Mouse (Mus musculus): ENCODE measurements at regions not wholly inside any gene's neighbourhood (a gene's known extent, or its start where the extent isn't known, plus 50 kb on each side); places are given as distances from the start of the nearest gene placed in this dataset.

DNA sequence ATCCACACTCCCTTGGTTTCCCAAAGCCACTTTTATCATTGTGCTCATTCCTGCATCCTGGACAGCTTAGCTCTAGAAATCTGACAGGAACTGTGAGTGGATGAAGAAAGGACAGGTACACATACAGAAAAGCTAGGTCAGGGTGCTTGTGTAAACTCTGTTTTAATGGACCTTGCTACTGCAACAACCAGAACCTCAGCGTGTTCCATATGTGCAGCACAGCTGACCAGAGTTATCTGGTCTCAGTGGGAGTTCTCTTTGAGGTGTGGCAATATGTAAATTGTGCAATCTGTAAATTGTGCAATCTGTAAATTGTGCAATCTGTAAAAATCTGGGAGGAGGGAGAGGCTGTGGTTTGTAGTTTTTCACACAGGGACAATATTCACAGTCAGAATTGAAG lies 282.4 kb upstream of the Ptprd start:
- DNase-seq (ENCODE audit: low spot score in 2 of 2): no peak

DNA sequence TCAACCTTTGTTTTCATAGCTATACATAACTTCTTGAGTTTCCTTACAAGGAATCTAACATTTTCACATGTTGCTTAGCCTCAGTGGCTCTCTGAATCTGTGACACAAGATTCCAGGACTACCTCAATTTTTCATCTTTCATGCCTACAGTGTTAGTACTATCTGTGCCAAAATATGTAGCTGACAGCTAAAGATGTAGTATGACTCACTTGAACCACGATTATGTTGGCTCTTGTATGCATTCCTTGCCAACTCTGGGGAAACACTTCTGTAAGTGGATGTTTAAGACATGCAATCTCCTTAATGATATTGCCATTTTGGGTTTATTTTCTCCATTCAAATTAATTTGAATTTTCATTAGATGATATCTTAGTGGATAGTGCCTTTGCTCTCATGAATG lies 254.8 kb upstream of the Ptprd start:
- no peak for DNase-seq (ENCODE audit: low spot score in 2 of 2)

DNA sequence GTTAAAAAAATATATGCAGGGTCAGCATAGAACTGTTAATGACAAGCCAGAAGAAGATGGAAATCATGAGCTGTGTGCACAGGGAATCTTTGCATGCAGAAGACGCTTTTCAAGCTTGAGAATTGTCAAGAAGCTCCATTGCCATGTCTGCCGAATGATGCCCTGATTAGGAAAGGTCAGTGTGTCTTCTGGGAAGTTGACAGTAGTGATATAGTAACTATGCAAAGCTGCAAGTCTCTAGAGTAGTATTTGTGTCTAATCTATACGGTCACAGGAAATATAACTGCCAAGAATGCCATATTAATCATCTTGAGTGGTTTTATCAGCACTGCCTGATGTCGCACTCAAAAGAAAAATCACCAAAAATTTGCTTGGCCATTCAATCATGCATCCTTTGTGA lies 244.5 kb upstream of the Ptprd start:
- DNase-seq (ENCODE audit: low spot score in 2 of 2): no peak

DNA sequence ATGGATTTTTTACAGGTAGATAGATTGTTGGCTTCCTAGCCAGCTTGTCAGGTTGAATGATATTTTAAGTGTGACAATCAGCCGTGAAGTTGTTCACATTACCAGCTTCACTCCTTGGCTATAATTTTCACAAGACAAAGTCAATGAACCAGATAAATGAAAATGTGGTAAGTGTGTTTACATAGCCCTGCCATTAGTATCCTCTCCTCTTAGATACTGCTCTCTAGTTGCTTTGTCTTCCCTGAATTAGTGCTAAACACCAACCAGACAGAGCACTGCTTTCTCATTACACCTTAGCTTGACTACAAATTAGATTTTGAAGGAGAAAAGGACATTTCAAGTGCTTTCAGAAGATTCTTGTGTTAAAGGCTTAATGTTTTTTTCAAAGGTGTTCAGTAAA lies 205.4 kb upstream of the Ptprd start:
- no peak for DNase-seq (ENCODE audit: low spot score in 2 of 2)

DNA sequence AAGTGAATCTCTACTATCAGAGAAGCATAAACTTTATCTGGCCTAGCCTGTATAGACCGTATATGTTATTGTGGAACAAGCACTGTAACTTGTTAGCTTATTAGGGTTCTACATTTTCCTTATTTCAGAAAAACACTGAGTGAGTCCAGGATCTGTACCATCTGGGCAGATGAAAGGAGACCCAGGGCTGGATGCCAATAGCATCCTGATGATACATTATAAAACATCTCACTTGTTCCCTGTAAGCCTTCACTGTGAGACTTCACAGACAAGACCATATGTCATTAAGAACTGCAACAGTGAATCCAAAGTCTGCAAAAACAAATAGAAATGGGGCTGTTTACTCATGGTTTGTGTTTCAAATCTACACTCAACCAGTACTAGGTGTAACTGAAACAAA lies 177.6 kb upstream of the Ptprd start:
- peak in 1 of 2 experiments; percentile 1 for DNase-seq (ENCODE audit: low spot score in 2 of 2)

DNA sequence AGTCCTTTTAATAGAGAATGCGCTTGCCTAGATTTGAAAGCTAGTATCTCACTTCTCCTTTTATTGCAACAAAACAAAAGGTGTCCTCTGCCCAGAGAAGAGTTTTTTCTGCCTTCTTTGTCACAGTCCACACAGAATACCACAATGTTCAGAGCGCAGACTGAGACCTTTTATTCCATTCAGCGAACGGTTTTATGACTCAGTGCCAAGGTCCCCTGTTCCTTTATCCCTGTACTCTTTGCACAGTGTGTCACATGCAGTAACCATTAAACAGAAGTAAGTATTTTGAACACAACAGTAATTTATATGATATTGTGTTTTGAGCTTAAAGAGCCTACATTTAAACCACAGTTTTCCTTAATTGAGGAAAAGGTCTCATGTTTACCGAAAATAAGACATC lies 143.4 kb upstream of the Ptprd start:
- no peak for DNase-seq (ENCODE audit: low spot score in 2 of 2)

DNA sequence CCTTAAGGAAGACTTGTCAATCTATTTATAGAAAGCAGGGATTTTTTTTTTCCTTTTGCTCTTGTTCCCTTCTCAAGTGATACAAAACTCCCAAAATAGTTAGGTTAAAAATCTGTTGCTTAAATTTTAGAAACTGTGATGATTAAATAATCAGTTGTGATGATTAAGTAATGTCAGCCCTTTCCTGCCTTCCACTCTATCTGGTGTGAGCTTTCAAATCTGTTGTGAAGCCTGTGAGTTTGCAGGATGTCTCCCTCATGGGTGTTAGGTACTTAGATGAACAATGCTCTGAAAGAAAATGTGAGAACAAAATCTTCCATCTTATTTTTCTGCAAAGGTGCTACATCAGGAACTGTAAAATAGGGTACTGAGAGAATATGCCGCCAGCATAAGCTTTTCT lies 124.0 kb upstream of the Ptprd start:
- no peak for DNase-seq (ENCODE audit: low spot score in 2 of 2)

DNA sequence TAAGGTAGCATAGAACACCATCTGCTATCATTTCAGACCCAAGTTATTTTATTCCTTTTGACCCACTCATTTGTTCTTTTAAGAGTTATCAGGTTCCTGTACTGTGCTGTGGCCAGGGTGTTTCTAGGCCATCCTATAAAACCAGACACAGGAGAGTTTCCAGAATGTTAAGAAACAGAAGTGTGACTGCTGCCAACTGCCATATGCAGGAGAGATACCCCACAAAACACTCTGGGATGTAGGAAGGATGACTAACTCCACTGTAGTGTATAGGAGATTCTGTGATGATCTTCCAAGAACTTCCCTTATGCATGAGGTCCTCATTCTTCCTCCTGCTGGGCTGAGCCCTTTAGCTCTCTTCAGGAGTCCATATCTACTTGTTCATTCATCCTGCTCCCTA lies 76.7 kb upstream of the Ptprd start:
- DNase-seq (ENCODE audit: low spot score in 2 of 2): peak; percentile 7 to 23
